Mouse (Mus musculus) A20 (cell line): ENCODE measurements at regions not wholly inside any gene's neighbourhood (a gene's known extent, or its start where the extent isn't known, plus 50 kb on each side); places are given as distances from the start of the nearest gene placed in this dataset.

ENCODE experiments used
- DNase-seq: peaks from one replicate; pipeline ENCODE4 v3.0.0-alpha.2; 2011; ENCODE audit warnings: low read depth, low spot score

GRCm38 (mm10) chr13:53055697-53056096 lies 74.8 kb upstream of the Nfil3 start:
- no peak for DNase-seq

GRCm38 (mm10) chr13:53053211-53053610 lies 72.3 kb upstream of the Nfil3 start:
- DNase-seq = peak; percentile 47

GRCm38 (mm10) chr13:53052806-53053205 lies 71.9 kb upstream of the Nfil3 start:
- peak; percentile 68 for DNase-seq

- DNase-seq = peak; percentile 59
These were observed 71.3 kb upstream of the Nfil3 start for GRCm38 (mm10) chr13:53052188-53052587.

GRCm38 (mm10) chr13:53051386-53051785 lies 70.5 kb upstream of the Nfil3 start:
- DNase-seq = no peak

DNA sequence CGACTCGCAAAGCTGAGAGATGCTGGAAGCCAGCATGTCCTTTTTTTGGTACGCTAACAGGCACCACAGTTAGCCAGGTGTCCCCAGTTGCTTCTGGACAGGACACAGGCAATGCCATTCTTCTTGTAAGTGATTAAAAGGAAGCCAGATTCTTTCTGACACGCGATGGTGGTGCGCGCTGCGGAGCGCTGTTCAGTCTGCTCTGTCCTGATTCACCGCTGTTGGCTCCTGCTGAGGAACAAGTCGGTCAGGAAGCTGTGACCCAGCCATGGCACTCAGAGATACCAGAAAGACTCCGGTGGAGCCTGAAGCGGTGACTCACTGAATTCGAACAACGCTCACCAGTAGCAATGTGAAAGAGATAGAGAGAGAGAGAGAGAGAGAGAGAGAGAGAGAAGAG lies 68.3 kb upstream of the Nfil3 start:
- DNase-seq = no peak

DNA sequence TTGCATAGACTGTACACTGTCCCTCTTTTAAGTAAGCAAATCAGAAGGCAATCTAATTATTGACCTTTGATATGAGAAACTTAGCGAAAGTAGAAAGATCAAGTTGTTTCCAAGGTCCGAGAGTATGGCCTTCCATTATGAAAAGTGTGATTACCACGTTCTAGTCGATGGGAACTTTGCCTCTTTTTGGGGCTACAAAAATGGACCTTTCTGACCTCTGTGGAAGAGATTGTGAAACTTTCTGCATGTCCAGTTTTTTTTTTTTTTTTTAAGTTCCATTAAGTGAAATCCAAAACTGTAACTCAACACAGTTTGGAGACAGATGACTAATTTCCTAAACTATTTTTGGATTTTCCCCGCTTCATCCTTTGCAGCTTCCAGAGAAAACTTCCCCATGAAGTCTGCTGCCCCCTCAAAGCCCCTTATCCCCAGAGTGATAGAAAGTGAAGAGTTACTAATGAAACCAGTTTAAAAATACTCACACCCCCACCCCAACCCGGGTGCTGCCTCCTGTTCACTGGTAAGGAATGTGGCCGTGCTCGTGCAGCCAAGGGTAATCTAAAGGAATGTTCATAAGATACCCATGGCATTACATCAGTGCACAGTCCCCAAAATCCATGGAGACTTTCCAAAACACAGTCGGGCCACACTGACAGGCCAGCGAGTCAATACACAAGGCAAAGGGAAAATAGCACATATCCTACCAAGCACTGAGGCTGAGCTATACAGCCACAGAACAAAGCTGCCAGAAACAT lies 52.5 kb upstream of the Nfil3 start:
- DNase-seq = no peak
